Mouse (Mus musculus): Measurements from ENCODE around the gene Olfr504.

- TF ChIP-seq POLR2A (IDR thresholded peaks at IDR 0.05; ENCODE audit: insufficient read depth, low read depth, low read length): no peak
- TF ChIP-seq CTCF (IDR thresholded peaks at IDR 0.05): no peak
These were observed at the start of gene Olfr504 for GRCm38 (mm10) chr7:108565693-108566092.

Measured in heart, adult 2 months (tissue).